Mouse (Mus musculus) cortical plate, adult 2 months (tissue): ENCODE data around the gene Pdgfra. TPM values are rescaled to one million over a fixed set of nuclear protein-coding genes. Genes with fewer than 3 reads are reported as not detected.

Source experiments
- H3K27ac ChIP-seq: fragments of 200-500 bp; 2 replicates; pipeline ENCODE4 v1.5.1; 2012; ENCODE audit warnings: low read length, control low read depth, inconsistent platforms; ENCODE audit not compliant: insufficient read depth
- H3K4me1 ChIP-seq: fragments of 200-500 bp; 2 replicates; pipeline ENCODE4 v1.6.1; 2011; ENCODE audit warnings: low read length; ENCODE audit not compliant: control insufficient read depth, insufficient read depth
- H3K4me3 ChIP-seq: fragments of 200-500 bp; 2 replicates; pipeline ENCODE4 v1.5.1; 2011; ENCODE audit warnings: mild to moderate bottlenecking, low read length, control low read depth; ENCODE audit not compliant: insufficient read depth
- CTCF ChIP-seq: fragments of 200-500 bp; IDR thresholded peaks from 2 replicates; pipeline ENCODE4 v1.5.1; 2011; ENCODE audit warnings: mild to moderate bottlenecking, control low read depth, low read length; ENCODE audit not compliant: insufficient read depth; ENCODE audit errors: extremely low read depth
- POLR2A ChIP-seq: fragments of 200-500 bp; IDR thresholded peaks from 2 replicates; pipeline ENCODE4 v1.6.1; 2011; ENCODE audit warnings: mild to moderate bottlenecking, low read length, control low read depth; ENCODE audit not compliant: insufficient read depth; ENCODE audit errors: extremely low read depth
- polyA plus RNA-seq: library from polyadenylated mRNA; depleted of rRNA; stranded (reverse); fragments of >200 nt; gene quantifications from 2 replicates; pipeline ENCODE4 v1.2.3, GENCODE M21; 2012

The Pdgfra gene
- polyA plus RNA-seq, 1 experiment, result 21.7 TPM

- Histone ChIP-seq H3K4me1 (no peaks in the 10 kb centered on the region), H3K4me3 (no peak overlapping the region), H3K27ac (no peak overlapping the region)
- no peak for TF ChIP-seq POLR2A
- TF ChIP-seq CTCF, result no peak
Observed at GRCm38 (mm10) chr5:75163289-75163951, 11.3 kb downstream of the Pdgfra start.

GRCm38 (mm10) chr5:75164688-75165087 lies 12.6 kb downstream of the Pdgfra start:
- Histone ChIP-seq H3K4me3 (no peak overlapping the region), H3K4me1 (no peaks in the 10 kb centered on the region), H3K27ac (no peak overlapping the region)
- TF ChIP-seq POLR2A, result no peak
- 0 out of 2 replicates have a peak, but pooled peaks have one; percentile 5 for TF ChIP-seq CTCF

- TF ChIP-seq POLR2A (no peak), CTCF (no peak)
- H3K4me3 ChIP-seq, result no peak overlapping the region
- H3K4me1 ChIP-seq, result no peaks in the 10 kb centered on the region
- H3K27ac ChIP-seq, result no peak overlapping the region
Observed at GRCm38 (mm10) chr5:75169837-75170236, 17.7 kb downstream of the Pdgfra start.

GRCm38 (mm10) chr5:75171859-75172258 lies 19.8 kb downstream of the Pdgfra start:
- no peak for TF ChIP-seq POLR2A
- no peak for TF ChIP-seq CTCF
- Histone ChIP-seq H3K27ac (no peak overlapping the region), H3K4me3 (no peak overlapping the region), H3K4me1 (no peaks in the 10 kb centered on the region)

GRCm38 (mm10) chr5:75179249-75179648 lies 27.2 kb downstream of the Pdgfra start:
- TF ChIP-seq CTCF, result no peak
- TF ChIP-seq POLR2A, result no peak
- H3K4me1 ChIP-seq, result no peaks in the 10 kb centered on the region
- no peak overlapping the region for H3K27ac ChIP-seq
- H3K4me3 ChIP-seq, result no peak overlapping the region

GRCm38 (mm10) chr5:75179726-75180290 lies 27.7 kb downstream of the Pdgfra start:
- H3K4me3 ChIP-seq, result no peak overlapping the region
- H3K27ac ChIP-seq, result no peak overlapping the region
- TF ChIP-seq POLR2A (no peak), CTCF (no peak)
- H3K4me1 ChIP-seq, result no peaks in the 10 kb centered on the region

- Histone ChIP-seq H3K27ac (no peak overlapping the region), H3K4me1 (no peaks in the 10 kb centered on the region), H3K4me3 (no peak overlapping the region)
- TF ChIP-seq CTCF (no peak), POLR2A (no peak)
Observed at GRCm38 (mm10) chr5:75183653-75184052, 31.6 kb downstream of the Pdgfra start.

GRCm38 (mm10) chr5:75184112-75184511 lies 32.0 kb downstream of the Pdgfra start:
- Histone ChIP-seq H3K27ac (no peak overlapping the region), H3K4me1 (no peaks in the 10 kb centered on the region), H3K4me3 (no peak overlapping the region)
- no peak for TF ChIP-seq POLR2A
- no peak for TF ChIP-seq CTCF

- Histone ChIP-seq H3K4me1 (no peaks in the 10 kb centered on the region), H3K27ac (no peak overlapping the region), H3K4me3 (no peak overlapping the region)
- TF ChIP-seq POLR2A (no peak), CTCF (no peak)
Observed at GRCm38 (mm10) chr5:75184693-75185235, 32.7 kb downstream of the Pdgfra start.

- H3K4me1 ChIP-seq, result no peaks in the 10 kb centered on the region
- H3K27ac ChIP-seq, result no peak overlapping the region
- H3K4me3 ChIP-seq, result no peak overlapping the region
- TF ChIP-seq CTCF, result no peak
- TF ChIP-seq POLR2A, result no peak
Observed at GRCm38 (mm10) chr5:75185584-75185983, 33.5 kb downstream of the Pdgfra start.
